Mouse (Mus musculus) neural tube, postnatal 0 days (tissue): ENCODE data around the gene Cela1. TPM values are rescaled to one million over a fixed set of nuclear protein-coding genes. Genes with fewer than 3 reads are reported as not detected.

ENCODE experiments used
- microRNA-seq: library from miRNA; unstranded; fragments of <30 nt; microRNA quantifications from one replicate; pipeline ENCODE4, GENCODE M21; 2016
- polyA plus RNA-seq: library from polyadenylated mRNA; unstranded; fragments of >200 nt; fragmentation: Nextera tagmentation; extraction: Ambion mirVana; gene quantifications from 2 replicates; pipeline ENCODE4 v1.2.1, GENCODE M21; 2015

Gene Cela1
- 3.2 and 3.4 TPM in 2 replicates for polyA plus RNA-seq

GRCm38 (mm10) chr15:100687430-100687971, at the start of gene Cela1:
TSS of gene Cela1 (minus strand) at chr15:100687921.

DNA sequence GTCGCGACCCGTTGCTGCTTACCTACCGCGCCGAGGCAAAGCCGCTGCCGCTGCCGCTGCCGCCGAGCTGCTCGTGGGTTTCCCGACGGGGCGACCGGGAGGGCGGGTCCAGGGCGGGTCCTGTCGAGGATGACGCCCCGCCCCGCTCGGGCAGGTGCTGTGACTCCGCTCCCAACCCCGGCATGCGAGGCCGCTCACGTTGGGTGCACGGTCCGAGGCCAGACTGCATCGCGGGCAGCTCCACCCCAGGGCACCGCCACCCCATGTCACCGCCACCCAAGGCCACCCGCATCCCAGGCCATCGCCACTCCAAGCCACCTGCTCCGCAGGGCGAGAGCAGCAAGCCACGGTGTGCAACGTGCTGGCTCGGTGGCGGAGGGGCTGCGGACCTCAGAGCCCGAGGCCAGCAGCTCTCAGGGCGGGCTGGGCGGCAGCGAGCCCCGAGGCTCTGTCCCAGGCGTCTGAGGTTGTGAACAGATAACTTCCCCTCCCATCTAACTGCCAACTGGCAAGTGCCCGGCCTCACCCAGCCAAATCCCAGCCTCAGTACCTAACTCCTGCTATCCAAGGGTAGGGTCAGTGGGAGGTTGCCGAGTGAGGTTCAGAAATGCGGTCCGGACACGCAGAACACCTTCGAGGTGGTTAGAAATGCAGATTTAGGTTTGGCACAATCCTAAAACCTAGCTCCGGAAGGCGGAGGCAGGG, 41.7 kb upstream of the Cela1 start, which contains the start of gene Galnt6:
Gene Galnt6, minus strand, starts transcription at position 96 of the 705 bp plus-strand sequence.

GRCm38 (mm10) chr15:100669337-100669736, 18.4 kb downstream of the Cela1 start, which contains the start of gene Bin2:
TSS of gene Bin2 (minus strand) at chr15:100669553.

GRCm38 (mm10) chr15:100636700-100637501, 50.8 kb downstream of the Cela1 start, which contains the start of gene Smagp:
TSS of gene Smagp (minus strand) at chr15:100636940.

Small RNA genes lying within 50 kb of the gene (microRNA-seq; reads per million reads assigned to microRNA genes)
- gene Mir6961, result not detected

Other genes starting within 250 kb of the Cela1 start
- gene Letmd1, start 218.9 kb downstream of the Cela1 start, polyA plus RNA-seq, result 49.2 and 51.9 TPM in 2 replicates
- gene Csrnp2, start 192.4 kb downstream of the Cela1 start, polyA plus RNA-seq, result 27.6 and 28.0 TPM in 2 replicates
- 27.6 and 30.8 TPM in 2 replicates for gene Tfcp2, start 135.9 kb downstream of the Cela1 start, polyA plus RNA-seq
- gene Pou6f1, start 87.9 kb downstream of the Cela1 start, polyA plus RNA-seq, result 32.2 and 33.4 TPM in 2 replicates
- gene Dazap2, start 72.6 kb downstream of the Cela1 start, polyA plus RNA-seq, result 149 and 155 TPM in 2 replicates
- gene Smagp, start 51.0 kb downstream of the Cela1 start, polyA plus RNA-seq, result 4.0 and 5.0 TPM in 2 replicates
- 2.3 and 2.4 TPM in 2 replicates for gene Bin2, start 18.4 kb downstream of the Cela1 start, polyA plus RNA-seq
- 0.89 and 1.4 TPM in 2 replicates for gene Galnt6, start 41.5 kb upstream of the Cela1 start, polyA plus RNA-seq
- 26.7 and 28.3 TPM in 2 replicates for gene Slc4a8, start 73.8 kb upstream of the Cela1 start, polyA plus RNA-seq
- gene Scn8a, start 181.9 kb upstream of the Cela1 start, polyA plus RNA-seq, result 35.1 and 41.9 TPM in 2 replicates